In genomic region chr2:151701231-151702145, GRCm38 (mm10) we compare ENCODE assay signal across 9 mouse cellular contexts. TPM values are rescaled to one million over a fixed set of nuclear protein-coding genes. Genes with fewer than 3 reads are reported as not detected.
A peak's percentile ranks its signal among the peaks of the same experiment; 100 is the strongest.
DNase-seq lines count a peak whose midpoint lies in the region; ATAC-seq and TF ChIP-seq lines count a peak whose summit lies in the region.
"Had no signal": no experiment of that assay in that cellular context is flagged by ENCODE, and none has a peak within 500 bp of the region (broad histone marks: within the 10 kb centered on the region; RNA-seq: fewer than 3 reads in every experiment).

Gene Tmem74b (plus strand): TSS chr2:151702008.

- no peaks in the 10 kb centered on the region for H3K9me3 ChIP-seq in forebrain, embryonic 12.5 days
- H3K9me3 ChIP-seq in liver, embryonic 11.5 days (ENCODE audit: control insufficient read depth, low read length), result no peaks in the 10 kb centered on the region

- 0 out of 2 replicates have a peak, but pooled peaks cover under 1% of the 10 kb centered on the region for H3K36me3 ChIP-seq in forebrain, embryonic 12.5 days (replicated peaks)
- no peaks in the 10 kb centered on the region for H3K36me3 ChIP-seq in liver, embryonic 11.5 days (ENCODE audit: control insufficient read depth, insufficient read depth, low read length)

- DNase-seq in layer of hippocampus, adult 2 months (ENCODE audit: low spot score in 2 of 2), result no peak
- DNase-seq in layer of hippocampus, adult 18-20 months (ENCODE audit: low spot score in 2 of 2), result no peak
- no peak for DNase-seq in brain, embryonic 14.5 days (ENCODE audit: low read depth)
- DNase-seq in liver, embryonic 11.5 days (ENCODE audit: low spot score), result no peak
- peak; percentile 3 for DNase-seq in yolk sac, embryonic 10.5 days (ENCODE audit: low spot score)
- no peak for DNase-seq in frontal cortex, postnatal 36 days (ENCODE audit: low spot score in 2 of 2)

- peak within 1 kb of the TSS; percentile 87 for H3K9ac ChIP-seq in forebrain, embryonic 12.5 days
- H3K9ac ChIP-seq in liver, embryonic 11.5 days (ENCODE audit: low read depth, low read length), result peak within 1 kb of the TSS; percentile 34; the same call in 1 of the 2 replicates

- WGBS in forebrain, embryonic 12.5 days, result 4% methylated on average over 25 of the region's 25 CpGs
- 7% methylated on average over 25 of the region's 25 CpGs for WGBS in liver, embryonic 11.5 days

- H3K4me3 ChIP-seq in layer of hippocampus, adult 2 months, result peak within 1 kb of the TSS; percentile 75
- peak within 1 kb of the TSS; percentile 79 for H3K4me3 ChIP-seq in forebrain, embryonic 12.5 days (replicated peaks)
- H3K4me3 ChIP-seq in liver, embryonic 11.5 days (ENCODE audit: low read depth, low read length), result peak within 1 kb of the TSS; percentile 61

- peak; percentile 14; the same call in 1 of the 2 replicates for ATAC-seq in forebrain, embryonic 12.5 days (ENCODE audit: low FRiP score)
- ATAC-seq in liver, embryonic 11.5 days (replicated peaks; ENCODE audit: low FRiP score), result no peak
- ATAC-seq in megakaryocyte progenitor cell, adult 5-6 weeks (replicated peaks; ENCODE audit: poor library complexity), result no peak

- peak within 1 kb of the TSS; percentile 68 for H3K27ac ChIP-seq in layer of hippocampus, adult 2 months
- peak within 1 kb of the TSS; percentile 66 for H3K27ac ChIP-seq in forebrain, embryonic 12.5 days
- H3K27ac ChIP-seq in liver, embryonic 11.5 days (ENCODE audit: low read depth, low read length), result no peak within 1 kb of the TSS

- no peak for TF ChIP-seq POLR2A in brain, embryonic 14.5 days (IDR thresholded peaks at IDR 0.05; ENCODE audit: borderline replicate concordance, extremely low read depth, insufficient read depth, insufficient read length, poor library complexity, severe bottlenecking)

- H3K27me3 ChIP-seq in forebrain, embryonic 12.5 days, result peaks cover 31% of the 10 kb centered on the region
- H3K27me3 ChIP-seq in liver, embryonic 11.5 days (replicated peaks; ENCODE audit: control insufficient read depth, insufficient read depth, low read length), result peaks cover 53% of the 10 kb centered on the region

- TF ChIP-seq CTCF in layer of hippocampus, adult 2 months (conservative IDR thresholded peaks at IDR 0.05), result no peak
- TF ChIP-seq CTCF in brain, embryonic 14.5 days (IDR thresholded peaks at IDR 0.05; ENCODE audit: borderline replicate concordance, extremely low read depth, insufficient read depth, insufficient read length), result no peak

- peak within 1 kb of the TSS; percentile 99 for H3K4me2 ChIP-seq in forebrain, embryonic 12.5 days
- H3K4me2 ChIP-seq in liver, embryonic 11.5 days, result peak within 1 kb of the TSS; percentile 81

- H3K4me1 ChIP-seq in forebrain, embryonic 12.5 days, result peaks cover 17% of the 10 kb centered on the region
- H3K4me1 ChIP-seq in liver, embryonic 11.5 days (replicated peaks; ENCODE audit: control insufficient read depth, insufficient read depth, low read length), result no peaks in the 10 kb centered on the region; the same call in 1 of the 2 replicates

RNA-seq across cellular contexts. Expression of gene Tmem74b, which starts in this region (rescaled TPM):
- total RNA-seq in layer of hippocampus, adult 2 months (2021), result 1 to 10 TPM; 4.5 to 5.3 TPM
- total RNA-seq in layer of hippocampus, adult 18-20 months (2021), result 1 to 10 TPM; 4.5 to 4.6 TPM
- 22.7 and 23.4 TPM in 2 replicates for polyA plus RNA-seq in brain, embryonic 14.5 days (2012; rRNA removed)
- 9.5 and 11.3 TPM in 2 replicates for polyA plus RNA-seq in forebrain, embryonic 12.5 days (2016; fragmentation: Nextera tagmentation; extraction: Ambion mirVana)
- 0.32 and 0.62 TPM in 2 replicates for polyA plus RNA-seq in liver, embryonic 11.5 days (2014; fragmentation: Nextera tagmentation; extraction: Ambion mirVana)
- total RNA-seq in megakaryocyte progenitor cell, adult 5-6 weeks (2015), result not detected in 2 replicates
- total RNA-seq in megakaryocyte progenitor cell, adult 5-6 weeks (2017), result not detected in 2 replicates
- total RNA-seq: neutrophil, adult 5-6 weeks had no signal

Comparison
In these comparisons a context has a peak if more than half of its experiments do, and no peak if none do; other contexts are left out.
1. RNA of gene Tmem74b (total RNA-seq): 4.5 to 5.3 TPM in layer of hippocampus, adult 2 months and 4.5 to 4.6 TPM in layer of hippocampus, adult 18-20 months; not detected in megakaryocyte progenitor cell, adult 5-6 weeks; every median in the first group is over 4 times any median in the second.
2. Peak in every context shown above with its lines, with median percentiles within 50 percentile points of each other: H3K4me3 ChIP-seq.